Mouse (Mus musculus): ENCODE measurements around the gene Bex6.

Gene Bex6

GRCm38 (mm10) chr16:32179333-32179901 is at the start of gene Bex6:
Gene Bex6 (plus strand): TSS chr16:32179823.
- DNase-seq (ENCODE audit: low read depth) = no peak

GRCm38 (mm10) chr16:32130190-32130826 is 49.3 kb upstream of the Bex6 start:
- no peak for DNase-seq (ENCODE audit: low read depth)

- DNase-seq (ENCODE audit: low read depth) = no peak
These were observed 46.5 kb upstream of the Bex6 start for GRCm38 (mm10) chr16:32133148-32133547.

GRCm38 (mm10) chr16:32135842-32136357 is 43.7 kb upstream of the Bex6 start:
- DNase-seq (ENCODE audit: low read depth) = no peak

- DNase-seq (ENCODE audit: low read depth) = no peak
These were observed 40.7 kb upstream of the Bex6 start for GRCm38 (mm10) chr16:32138954-32139353.

- DNase-seq (ENCODE audit: low read depth) = no peak
These were observed 35.9 kb upstream of the Bex6 start for GRCm38 (mm10) chr16:32143766-32144165.

GRCm38 (mm10) chr16:32144592-32144991 is 35.0 kb upstream of the Bex6 start:
- DNase-seq (ENCODE audit: low read depth) = no peak

- DNase-seq (ENCODE audit: low read depth) = no peak
These were observed 31.9 kb upstream of the Bex6 start for GRCm38 (mm10) chr16:32147589-32148207.

- no peak for DNase-seq (ENCODE audit: low read depth)
These were observed 25.6 kb upstream of the Bex6 start for GRCm38 (mm10) chr16:32153976-32154375.

- no peak for DNase-seq (ENCODE audit: low read depth)
These were observed 25.2 kb upstream of the Bex6 start for GRCm38 (mm10) chr16:32154437-32154836.

- DNase-seq (ENCODE audit: low read depth) = no peak
These were observed 22.9 kb upstream of the Bex6 start for GRCm38 (mm10) chr16:32156719-32157118.

- no peak for DNase-seq (ENCODE audit: low read depth)
These were observed 22.3 kb upstream of the Bex6 start for GRCm38 (mm10) chr16:32157369-32157768.

GRCm38 (mm10) chr16:32158966-32159365 is 20.7 kb upstream of the Bex6 start:
- DNase-seq (ENCODE audit: low read depth) = no peak

- DNase-seq (ENCODE audit: low read depth) = no peak
These were observed 18.8 kb upstream of the Bex6 start for GRCm38 (mm10) chr16:32160742-32161323.

- DNase-seq (ENCODE audit: low read depth) = no peak
These were observed 16.2 kb upstream of the Bex6 start for GRCm38 (mm10) chr16:32163392-32163791.

- no peak for DNase-seq (ENCODE audit: low read depth)
These were observed 15.7 kb upstream of the Bex6 start for GRCm38 (mm10) chr16:32163891-32164290.

GRCm38 (mm10) chr16:32164396-32165027 is 15.1 kb upstream of the Bex6 start:
- DNase-seq (ENCODE audit: low read depth) = no peak

GRCm38 (mm10) chr16:32165281-32165821 is 14.3 kb upstream of the Bex6 start, which contains the start of gene Nrros:
Gene Nrros (minus strand): TSS chr16:32165594.
- DNase-seq (ENCODE audit: low read depth) = peak; percentile 76

GRCm38 (mm10) chr16:32167819-32168545 is 11.6 kb upstream of the Bex6 start:
- DNase-seq (ENCODE audit: low read depth) = no peak

- DNase-seq (ENCODE audit: low read depth) = no peak
These were observed 8.4 kb upstream of the Bex6 start for GRCm38 (mm10) chr16:32171031-32171731.

- no peak for DNase-seq (ENCODE audit: low read depth)
These were observed 6.2 kb upstream of the Bex6 start for GRCm38 (mm10) chr16:32173401-32173800.
